Mouse (Mus musculus): ENCODE measurements around the gene Prlr.

Gene Prlr

DNA sequence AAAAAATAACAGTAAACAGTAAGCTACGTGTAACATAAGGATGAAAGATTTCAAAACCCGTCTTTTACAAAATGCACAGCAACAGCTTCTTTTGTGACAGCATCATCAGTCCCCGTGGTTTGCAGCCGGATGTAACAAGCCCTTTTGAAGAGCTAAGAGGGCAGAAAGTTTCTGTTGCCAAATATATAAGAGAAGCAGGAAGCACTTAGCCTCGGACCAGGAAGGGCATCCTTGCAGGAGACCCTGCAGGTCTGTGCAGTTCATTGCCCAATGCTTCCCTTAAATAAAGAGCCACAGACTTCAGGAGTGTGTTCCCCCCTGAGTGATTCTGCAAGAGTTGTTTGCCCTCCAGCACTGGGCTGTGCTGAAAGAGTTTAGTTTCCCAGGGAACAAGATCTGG lies 58.9 kb downstream of the Prlr start:
- no peak for DNase-seq (ENCODE audit: low read depth)

DNA sequence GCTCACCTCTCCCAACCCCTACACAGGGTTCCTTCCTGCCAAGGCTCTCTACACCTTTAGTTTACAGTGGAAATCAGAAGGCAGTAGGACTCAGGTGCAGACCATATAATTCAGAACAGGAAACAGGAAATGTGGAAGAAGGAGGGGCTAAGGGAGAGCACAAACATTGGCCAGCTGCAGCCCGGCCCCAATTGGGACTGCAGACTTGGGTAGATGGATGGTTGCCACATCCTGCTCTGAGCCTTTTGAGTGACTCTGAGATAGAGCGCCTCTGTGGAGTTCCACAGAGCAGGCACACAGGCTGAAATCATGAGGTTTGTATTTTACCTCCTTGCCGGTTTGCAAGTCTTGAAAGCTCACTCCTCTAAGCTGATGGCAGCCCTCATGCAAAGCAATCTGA lies 59.8 kb downstream of the Prlr start:
- no peak for DNase-seq (ENCODE audit: low read depth)

DNA sequence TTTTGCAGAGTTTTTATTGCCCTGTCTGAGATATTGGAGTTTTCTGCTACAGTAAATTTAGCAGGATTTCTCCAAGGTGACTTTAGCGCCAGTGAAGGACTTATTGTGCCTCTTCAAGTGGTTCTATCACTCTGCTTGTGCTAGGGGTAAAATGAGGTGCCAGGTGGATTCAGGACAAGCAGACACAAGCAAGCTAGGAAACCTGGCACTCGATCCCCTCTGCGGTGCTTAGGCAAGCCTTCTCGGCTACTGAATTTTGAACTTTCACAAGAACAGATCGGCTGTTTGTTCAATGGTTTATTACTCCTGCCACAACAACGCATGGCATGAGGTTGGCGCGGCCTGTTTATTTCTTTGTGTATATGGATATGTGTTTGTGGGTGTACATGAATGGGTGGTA lies 61.4 kb downstream of the Prlr start:
- DNase-seq (ENCODE audit: low read depth), result no peak

DNA sequence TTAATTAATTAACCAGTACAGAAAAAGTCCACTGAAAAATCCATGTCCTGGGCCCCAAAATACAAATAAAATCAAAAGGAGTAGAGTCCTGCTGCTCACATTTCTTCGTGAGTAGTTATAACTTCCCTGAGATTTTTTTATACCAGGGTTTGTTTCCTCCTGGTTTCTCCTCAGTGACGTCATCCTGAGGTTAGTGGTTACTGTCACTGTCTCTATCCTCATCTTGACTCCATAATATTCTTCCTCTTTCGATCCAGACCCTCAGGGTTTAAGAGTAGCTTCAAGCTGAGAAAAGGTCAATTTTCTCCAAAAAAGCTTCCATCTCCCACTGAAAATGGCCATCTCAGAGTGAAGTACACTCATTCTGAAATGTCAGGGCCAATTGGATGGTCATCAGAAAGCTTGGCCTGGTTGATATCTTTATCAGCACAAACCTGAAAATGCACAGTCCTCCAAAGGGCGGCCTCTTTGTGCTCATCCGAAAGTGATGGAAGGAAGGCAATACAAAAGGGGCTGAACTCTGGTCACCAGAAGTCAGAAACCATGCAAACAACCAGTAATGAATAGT lies 63.3 kb downstream of the Prlr start:
- DNase-seq (ENCODE audit: low read depth), result no peak

DNA sequence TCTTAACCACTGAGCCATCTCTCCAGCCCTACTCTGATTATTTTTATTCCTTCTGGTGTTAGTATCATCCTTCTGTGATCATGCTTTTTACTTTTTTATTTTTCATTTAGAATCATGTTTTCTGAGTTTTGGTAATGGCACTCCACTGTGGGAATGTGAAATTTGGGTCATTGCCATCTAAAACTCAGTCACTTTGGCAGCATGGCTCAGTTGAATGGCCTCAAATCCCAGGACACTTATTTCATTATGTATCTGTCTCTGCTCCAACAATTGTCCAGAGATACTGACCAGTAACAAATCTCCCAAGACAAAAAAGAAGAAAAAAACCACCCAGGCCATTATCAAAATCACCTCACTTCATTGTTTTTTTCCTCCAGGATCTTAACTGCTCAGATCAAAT lies 65.2 kb downstream of the Prlr start:
- no peak for DNase-seq (ENCODE audit: low read depth)

DNA sequence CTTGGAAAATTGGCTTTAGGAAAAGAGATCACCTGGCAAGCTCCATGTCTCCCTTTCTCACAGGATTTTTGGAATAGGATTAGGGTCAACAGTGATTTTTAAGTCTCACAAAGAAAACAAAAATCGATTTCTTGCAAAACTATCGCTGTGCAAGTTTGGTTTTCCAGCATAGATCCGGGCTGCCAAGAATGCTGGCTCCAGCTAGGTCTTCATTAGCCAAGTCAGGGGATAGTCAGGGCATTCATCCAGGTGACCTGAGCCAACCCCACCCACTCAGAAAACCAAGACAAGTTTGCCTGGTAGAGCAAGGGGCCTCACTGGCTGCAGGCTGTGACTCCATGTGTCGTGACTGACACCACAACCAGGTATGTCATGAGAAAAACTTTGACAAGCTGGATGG lies 72.2 kb downstream of the Prlr start:
- no peak for DNase-seq (ENCODE audit: low read depth)

DNA sequence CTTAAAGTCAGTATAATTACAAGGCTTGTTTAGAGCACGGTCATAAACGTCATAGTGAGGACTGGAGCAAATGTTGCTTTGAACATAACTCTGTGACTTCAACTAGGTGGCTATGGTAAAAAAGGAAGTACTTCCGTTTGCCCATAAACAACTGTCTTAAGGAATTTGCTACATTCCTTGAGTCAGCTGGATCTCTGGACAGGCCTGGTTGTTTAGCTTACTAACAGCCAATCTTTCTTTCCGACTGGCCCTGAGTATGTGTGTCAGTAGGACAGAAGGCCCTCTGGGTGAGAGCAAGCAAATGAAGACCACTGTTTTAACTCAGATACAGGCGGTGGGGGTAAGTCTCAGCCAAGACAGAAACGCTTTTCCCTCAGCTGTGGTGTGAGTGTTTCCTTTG lies 73.7 kb downstream of the Prlr start:
- DNase-seq (ENCODE audit: low read depth), result no peak

DNA sequence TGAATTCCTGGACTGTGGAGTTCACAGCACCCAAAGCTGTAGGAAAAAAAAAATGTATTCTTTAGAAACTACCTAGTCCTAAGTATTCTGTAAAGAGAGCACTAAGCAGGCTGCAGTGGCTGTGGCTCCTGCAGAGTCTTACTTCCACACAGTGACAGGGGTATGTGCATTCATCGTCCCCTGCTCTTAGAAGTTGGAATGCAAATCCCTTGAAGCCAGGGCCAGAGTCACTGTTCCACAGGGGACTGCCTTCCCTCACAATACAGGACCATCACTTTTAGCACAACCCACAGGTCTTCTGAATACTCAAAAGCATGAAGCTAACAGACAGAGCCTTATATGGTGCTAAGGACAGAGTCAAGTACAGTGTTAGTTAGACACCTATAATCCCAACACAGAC lies 75.5 kb downstream of the Prlr start:
- DNase-seq (ENCODE audit: low read depth), result no peak

DNA sequence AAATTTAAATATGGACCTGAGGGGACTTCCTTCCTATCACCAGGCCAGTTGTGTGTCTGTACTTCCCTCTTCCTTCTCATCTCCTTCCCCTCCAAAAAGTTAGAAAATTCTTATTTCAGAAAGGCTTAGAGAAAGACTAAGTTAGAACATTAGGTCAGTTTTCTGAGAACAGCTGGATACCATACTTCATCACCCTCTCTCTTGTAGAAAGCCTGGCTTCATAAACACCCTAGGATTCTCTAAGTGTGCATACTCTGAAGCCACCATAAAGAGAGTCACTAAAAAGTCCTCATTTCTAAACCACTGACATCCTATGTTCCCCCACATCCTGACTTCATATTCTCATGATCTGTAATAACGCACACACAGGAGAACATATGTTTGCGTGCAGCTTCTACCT lies 85.2 kb downstream of the Prlr start:
- no peak for DNase-seq (ENCODE audit: low read depth)

DNA sequence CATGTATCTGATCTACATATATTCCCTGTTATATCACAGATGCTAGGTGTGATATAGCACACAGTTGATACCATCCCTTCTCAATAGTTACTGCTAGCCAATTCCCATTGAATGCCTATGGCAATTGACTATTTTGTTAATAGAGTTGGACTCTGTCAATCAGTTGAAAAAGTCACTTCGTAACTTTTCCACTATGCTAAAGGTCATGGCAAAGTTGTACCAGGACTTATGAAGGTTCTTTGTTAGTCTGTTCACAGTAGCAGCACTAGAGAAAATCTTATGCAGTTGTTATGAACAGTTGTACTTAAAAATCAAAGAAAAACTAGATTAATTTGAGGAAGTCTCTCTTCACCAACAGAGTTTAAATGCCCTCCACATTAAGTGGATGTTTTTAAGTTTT lies 85.6 kb downstream of the Prlr start:
- DNase-seq (ENCODE audit: low read depth), result no peak

DNA sequence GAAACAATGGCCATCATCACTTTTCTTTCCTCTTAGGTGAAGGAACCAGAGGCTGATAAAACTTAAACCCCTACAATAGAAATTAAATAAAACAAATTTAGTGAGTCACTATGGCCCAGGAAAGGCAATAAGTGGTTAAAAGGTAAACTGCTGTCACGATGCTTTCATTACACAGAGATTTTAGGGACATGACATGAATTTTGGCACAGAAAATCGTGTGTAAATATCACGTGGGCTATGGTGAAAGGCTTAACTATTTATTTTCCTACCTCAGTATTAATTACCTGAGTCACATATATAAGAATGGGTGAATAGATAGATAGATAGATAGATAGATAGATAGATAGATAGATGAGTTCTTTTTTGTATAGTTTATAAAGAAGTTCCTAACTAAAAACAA lies 86.4 kb downstream of the Prlr start:
- DNase-seq (ENCODE audit: low read depth), result no peak

DNA sequence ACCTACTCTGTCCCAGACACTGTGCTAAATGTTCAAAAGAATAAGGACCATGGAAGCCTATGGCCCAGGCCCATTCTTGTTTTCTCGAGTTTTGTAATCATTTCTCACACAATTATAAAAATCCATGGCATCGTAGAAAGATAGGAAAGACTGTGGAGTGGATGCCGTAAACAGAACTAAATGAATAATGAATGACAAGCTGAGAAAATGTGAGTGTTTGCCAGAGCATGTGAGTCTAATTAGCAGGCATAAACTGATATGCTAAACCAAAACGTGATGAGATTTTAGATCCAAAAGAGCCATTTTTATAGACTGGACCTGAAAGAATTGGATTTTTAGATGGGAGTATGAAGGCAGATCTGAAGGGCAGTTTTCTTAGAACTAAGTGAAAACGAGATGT lies 87.8 kb downstream of the Prlr start:
- no peak for DNase-seq (ENCODE audit: low read depth)

DNA sequence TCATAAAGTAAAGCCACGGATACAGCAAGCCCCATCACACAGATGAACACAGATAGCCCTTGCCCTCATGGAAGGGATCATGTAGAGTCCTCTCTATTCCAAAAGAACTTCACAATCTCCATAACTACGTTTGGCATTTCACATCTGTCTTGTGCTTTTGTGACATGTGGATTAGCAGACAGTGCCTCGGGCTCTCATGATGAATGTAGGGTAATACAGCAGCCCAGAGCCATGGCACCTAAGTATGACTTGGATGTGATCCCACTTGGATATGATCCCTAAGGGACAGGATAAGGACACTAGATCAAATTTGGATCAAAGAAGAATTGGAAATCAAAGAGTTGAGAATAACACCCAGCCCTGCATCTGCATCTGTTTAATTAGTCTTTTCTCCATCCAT lies 90.2 kb downstream of the Prlr start:
- no peak for DNase-seq (ENCODE audit: low read depth)

DNA sequence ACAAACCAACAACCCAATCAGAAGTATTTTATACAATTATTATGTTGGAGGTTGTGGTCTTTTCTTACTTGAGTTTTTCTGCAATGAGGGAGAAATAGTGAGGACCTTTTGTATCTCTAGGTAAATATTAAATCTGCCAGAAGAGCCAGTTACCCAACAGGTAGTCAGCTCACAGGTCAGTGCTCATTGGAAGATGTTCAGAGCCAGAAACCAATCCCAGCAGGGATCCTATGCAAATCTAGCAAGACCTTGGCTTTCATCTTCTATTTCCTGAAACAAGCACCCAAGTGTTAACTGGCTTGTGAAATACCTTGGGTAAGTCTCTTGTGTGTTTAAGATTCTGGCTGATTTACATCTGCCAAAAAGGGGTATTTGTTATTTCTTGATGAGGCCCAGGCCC lies 99.3 kb downstream of the Prlr start:
- no peak for DNase-seq (ENCODE audit: low read depth)

DNA sequence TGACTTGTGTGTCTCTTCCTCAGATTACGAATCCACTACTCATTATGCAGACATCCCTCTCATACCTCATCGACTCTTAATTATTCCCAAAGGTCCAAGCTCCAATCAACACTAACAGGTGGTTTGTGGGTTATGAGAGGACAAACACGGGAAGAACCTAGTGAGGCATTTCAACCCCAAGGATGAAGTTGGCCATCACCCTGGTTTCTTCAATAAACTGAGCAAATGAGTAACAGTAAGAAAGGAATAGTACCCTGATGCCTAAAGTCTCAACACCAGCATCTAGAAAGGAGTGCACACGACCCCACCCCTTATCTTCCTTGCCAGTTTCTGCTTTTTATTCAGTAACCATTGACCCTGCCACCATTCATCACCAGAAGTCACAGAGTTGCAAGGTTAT lies 100.4 kb downstream of the Prlr start:
- no peak for DNase-seq (ENCODE audit: low read depth)

DNA sequence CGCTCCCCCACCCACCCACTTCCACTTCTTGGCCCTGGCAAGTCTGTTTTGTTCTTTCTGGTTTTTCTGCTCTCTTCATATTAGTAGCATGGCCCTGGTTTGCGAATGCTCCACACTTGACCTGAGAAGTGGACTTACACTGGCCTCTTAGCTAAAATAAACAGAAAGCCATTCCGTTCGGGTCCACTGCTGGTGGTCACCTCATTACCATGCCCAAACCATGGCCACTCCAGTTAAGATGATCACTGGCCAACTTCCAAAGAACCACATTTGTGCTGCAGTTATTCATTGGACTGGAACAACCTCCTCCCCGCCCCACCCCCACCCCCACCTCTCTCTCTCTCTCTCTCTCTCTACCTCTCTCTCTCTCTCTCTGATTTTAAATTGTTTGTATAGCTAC lies 104.5 kb downstream of the Prlr start:
- DNase-seq (ENCODE audit: low read depth), result no peak

DNA sequence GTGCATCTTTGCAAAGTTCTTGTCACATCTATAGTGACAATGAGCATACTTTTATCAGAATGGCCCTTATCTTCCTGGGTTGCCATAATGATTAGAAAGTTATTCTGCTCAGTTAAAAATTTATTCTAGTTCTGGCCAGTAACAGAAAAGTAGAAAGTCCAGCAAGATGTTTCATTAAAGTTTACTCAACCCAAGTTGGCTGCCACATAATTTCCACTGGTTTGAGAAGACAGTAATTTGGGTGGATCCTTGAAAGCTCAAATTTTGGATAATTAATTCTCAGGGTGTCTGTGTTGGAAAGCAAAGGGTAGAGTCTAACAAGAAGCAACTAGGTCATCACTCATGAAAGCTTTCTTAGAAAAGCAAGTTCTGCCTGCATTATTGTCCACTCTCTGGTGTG lies 106.6 kb downstream of the Prlr start:
- DNase-seq (ENCODE audit: low read depth), result no peak

DNA sequence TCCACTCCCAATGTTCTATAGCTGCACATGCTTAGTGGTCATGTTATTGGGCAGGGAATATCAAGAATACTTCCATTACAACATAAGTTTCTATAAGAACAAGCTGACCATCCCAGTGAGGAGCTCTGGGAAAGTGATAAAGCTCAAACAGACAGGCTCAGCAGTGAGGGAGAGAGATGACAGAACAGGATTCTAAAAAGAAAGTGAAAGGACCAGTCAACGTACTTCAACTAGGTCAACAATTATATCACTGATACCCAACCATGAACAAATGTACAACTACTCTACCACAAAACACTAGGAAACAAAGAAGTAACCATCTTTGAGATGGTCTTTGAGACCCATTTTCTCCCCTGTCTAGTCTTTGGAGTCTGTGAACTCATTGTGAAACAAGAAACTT lies 119.5 kb downstream of the Prlr start:
- DNase-seq (ENCODE audit: low read depth), result no peak

DNA sequence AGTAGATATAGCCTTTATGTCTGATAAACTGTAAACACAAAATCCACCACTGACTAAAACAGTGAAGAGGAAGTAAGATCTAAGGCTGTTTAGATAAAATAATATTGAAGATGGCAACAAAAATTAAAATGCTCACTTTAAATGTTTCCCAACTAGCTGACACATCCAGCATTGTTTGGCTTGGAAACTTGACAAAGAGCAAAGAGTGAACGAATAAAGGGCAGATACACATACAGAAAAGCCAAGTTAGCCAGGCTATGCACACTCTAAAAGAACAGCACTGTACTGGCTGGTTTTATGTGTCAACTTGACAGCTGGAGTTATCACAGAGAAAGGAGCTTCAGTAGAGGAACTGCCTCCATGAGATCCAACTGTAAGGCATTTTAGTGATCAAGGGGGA lies 121.0 kb downstream of the Prlr start:
- DNase-seq (ENCODE audit: low read depth), result no peak

DNA sequence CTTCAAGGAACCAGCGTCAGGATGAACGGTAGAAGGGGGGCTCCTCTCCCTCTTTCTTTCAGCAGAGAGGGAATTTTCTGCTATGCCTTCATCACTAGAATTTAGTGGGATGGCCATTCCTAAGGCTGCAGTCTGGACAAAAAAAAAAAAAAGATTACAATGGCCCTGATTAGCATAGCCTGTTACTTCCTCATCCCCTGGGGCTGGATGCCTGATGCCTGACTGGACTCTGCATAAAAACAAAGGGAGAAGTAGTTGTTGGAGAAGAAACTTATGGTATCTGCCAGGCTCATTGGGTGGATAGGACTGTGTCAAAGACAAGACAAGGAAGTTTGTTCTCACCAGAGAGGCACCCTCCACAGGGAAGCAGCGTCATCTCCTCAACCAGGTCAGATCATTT lies 122.4 kb downstream of the Prlr start:
- DNase-seq (ENCODE audit: low read depth), result no peak

DNA sequence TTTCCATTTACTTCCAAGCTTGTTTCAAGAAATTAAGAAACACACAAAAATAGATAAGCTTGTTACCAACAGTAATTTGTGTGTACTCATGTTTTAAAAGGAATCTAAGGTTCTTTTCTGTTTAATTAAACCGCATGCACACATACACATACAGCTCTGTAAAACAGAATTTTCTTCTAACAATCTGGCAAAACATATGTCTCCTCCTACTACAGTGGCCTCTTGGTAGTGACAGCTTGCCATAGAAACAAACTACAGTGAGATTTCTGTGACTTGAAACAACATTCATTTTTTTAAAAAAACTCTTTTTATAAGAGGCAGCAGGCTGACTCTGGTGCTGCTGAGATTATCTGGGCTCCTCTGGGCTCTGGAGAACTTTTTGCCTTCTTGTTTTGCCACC lies 129.4 kb downstream of the Prlr start:
- no peak for DNase-seq (ENCODE audit: low read depth)

DNA sequence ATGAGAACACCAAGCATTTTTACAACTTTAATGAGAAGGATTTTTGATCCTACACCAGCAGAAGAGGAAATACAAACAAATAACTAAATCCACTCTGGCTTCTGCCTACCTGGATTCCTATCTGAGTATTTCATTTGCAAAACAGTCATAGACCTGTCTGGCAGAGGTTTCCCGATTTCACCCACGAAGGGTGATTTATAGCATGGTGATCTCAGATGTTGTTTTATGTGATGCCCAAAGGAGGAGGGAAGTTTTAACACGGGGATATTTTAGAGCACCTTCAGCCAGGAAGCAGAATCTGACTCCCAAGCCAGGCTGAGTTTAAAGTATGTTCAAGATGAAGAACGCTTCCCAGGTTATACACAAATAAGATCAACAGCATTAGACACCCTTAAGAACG lies 134.8 kb downstream of the Prlr start:
- DNase-seq (ENCODE audit: low read depth), result no peak

DNA sequence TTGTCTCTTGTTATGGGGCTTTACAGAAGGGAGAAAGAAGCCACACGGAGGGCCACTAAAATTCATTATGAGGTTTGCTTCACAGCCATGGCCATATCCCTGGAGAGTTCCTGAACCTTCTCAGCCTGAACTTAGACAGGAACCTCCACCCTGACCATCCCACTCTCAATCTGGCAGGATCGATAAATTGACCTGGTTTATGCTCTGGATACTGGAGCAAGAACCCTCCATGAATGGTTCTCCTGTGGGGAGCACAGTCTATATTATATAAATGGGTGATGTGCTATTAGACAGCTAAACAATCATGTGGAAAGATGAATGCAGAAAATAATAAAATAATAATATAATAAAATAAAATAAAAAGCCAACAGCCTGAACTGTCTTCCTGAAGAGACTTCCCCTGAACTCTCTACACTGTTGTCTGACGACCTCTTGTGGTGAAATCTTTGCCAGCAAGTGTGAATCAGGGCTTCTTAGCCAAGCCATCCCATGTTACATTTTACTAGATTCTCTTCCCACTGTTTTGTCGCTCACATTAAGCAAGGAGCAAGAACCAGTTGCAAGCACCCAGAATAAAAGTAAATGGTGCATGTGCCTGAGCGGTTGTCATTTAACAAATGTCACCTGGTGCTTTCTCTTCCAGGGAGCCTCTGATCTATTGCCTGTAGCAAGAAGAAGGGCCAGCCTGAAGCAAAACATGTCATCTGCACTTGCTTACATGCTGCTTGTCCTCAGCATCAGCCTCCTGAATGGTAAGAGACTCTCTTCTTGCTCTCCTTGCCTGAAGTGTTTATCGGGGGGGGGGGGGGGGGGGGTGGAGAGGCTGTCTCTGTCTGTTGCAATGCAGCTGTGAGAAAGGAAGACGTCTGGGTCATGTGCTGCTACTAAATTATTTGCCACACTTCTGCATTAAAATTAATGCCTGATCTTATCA lies 136.8 kb downstream of the Prlr start:
- peak; percentile 32 for DNase-seq (ENCODE audit: low read depth)

DNA sequence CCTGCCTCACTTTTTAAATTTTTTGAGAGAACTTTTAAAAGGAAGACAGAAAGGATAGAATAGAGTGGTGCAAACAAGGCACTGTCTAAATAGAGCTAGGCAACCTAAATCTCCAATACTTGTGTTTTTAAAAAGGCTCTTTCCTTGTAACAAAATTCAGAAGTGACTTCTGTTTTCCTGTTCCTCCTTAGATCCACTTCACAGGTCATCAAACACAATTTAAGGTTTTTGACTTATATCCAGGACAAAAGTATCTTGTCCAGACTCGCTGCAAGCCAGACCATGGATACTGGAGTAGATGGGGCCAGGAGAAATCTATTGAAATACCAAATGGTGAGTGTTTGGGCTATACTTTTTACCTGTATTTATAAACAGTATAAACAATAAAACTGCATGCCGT lies 148.0 kb downstream of the Prlr start, which contains the start of gene Gm21973:
TSS of gene Gm21973 (plus strand) at position 301 of the 400 bp plus-strand sequence.
- DNase-seq (ENCODE audit: low read depth), result no peak

Measured in c-Kit-positive CD71-negative TER-119-negative erythroid progenitor cells, embryonic 14.5 days (primary cell).